Mouse (Mus musculus) heart, postnatal 4 days (tissue): Measurements from ENCODE around the gene Ankdd1a. TPM values are rescaled to one million over a fixed set of nuclear protein-coding genes. Genes with fewer than 3 reads are reported as not detected.

Experiments used
- DNase-seq: peaks from one replicate; pipeline ENCODE4 v3.0.0; 2021
- total RNA-seq, 2 experiments: library from RNA; stranded (reverse); gene quantifications; 2 replicates each; pipeline ENCODE4 v1.2.3; 2021

Gene Ankdd1a
- not detected for total RNA-seq

- DNase-seq: peak; percentile 32
Measured at GRCm38 (mm10) chr9:65519807-65520504, at the start of gene Ankdd1a. Gene Ankdd1a, minus strand, starts transcription at chr9:65520193.

GRCm38 (mm10) chr9:65569491-65569971 lies 49.5 kb upstream of the Ankdd1a start:
- DNase-seq: peak; percentile 61

GRCm38 (mm10) chr9:65568787-65569186 lies 48.8 kb upstream of the Ankdd1a start:
- no peak for DNase-seq

GRCm38 (mm10) chr9:65564698-65565097 lies 44.7 kb upstream of the Ankdd1a start:
- no peak for DNase-seq

- DNase-seq: no peak
Measured at GRCm38 (mm10) chr9:65563073-65563472, 43.1 kb upstream of the Ankdd1a start.

- DNase-seq: peak; percentile 74
Measured at GRCm38 (mm10) chr9:65562081-65562506, 42.1 kb upstream of the Ankdd1a start.

- DNase-seq: no peak
Measured at GRCm38 (mm10) chr9:65561016-65561415, 41.0 kb upstream of the Ankdd1a start.

GRCm38 (mm10) chr9:65558806-65559205 lies 38.8 kb upstream of the Ankdd1a start:
- DNase-seq: no peak

GRCm38 (mm10) chr9:65556979-65557378 lies 37.0 kb upstream of the Ankdd1a start:
- DNase-seq: no peak

GRCm38 (mm10) chr9:65556349-65556748 lies 36.4 kb upstream of the Ankdd1a start:
- DNase-seq: no peak

GRCm38 (mm10) chr9:65555621-65556020 lies 35.6 kb upstream of the Ankdd1a start:
- DNase-seq: no peak

GRCm38 (mm10) chr9:65555001-65555405 lies 35.0 kb upstream of the Ankdd1a start:
- no peak for DNase-seq

GRCm38 (mm10) chr9:65552711-65553110 lies 32.7 kb upstream of the Ankdd1a start:
- DNase-seq: no peak

GRCm38 (mm10) chr9:65552141-65552540 lies 32.1 kb upstream of the Ankdd1a start:
- no peak for DNase-seq

- peak; percentile 85 for DNase-seq
Measured at GRCm38 (mm10) chr9:65551035-65551434, 31.0 kb upstream of the Ankdd1a start.

GRCm38 (mm10) chr9:65550079-65550831 lies 30.3 kb upstream of the Ankdd1a start:
- DNase-seq: no peak

GRCm38 (mm10) chr9:65549643-65550042 lies 29.6 kb upstream of the Ankdd1a start:
- no peak for DNase-seq

GRCm38 (mm10) chr9:65549139-65549538 lies 29.1 kb upstream of the Ankdd1a start:
- no peak for DNase-seq

GRCm38 (mm10) chr9:65548311-65548710 lies 28.3 kb upstream of the Ankdd1a start:
- no peak for DNase-seq

- DNase-seq: no peak
Measured at GRCm38 (mm10) chr9:65547844-65548243, 27.9 kb upstream of the Ankdd1a start.

GRCm38 (mm10) chr9:65547111-65547510 lies 27.1 kb upstream of the Ankdd1a start:
- DNase-seq: no peak

- DNase-seq: no peak
Measured at GRCm38 (mm10) chr9:65546413-65546695, 26.4 kb upstream of the Ankdd1a start.

GRCm38 (mm10) chr9:65545635-65546412 lies 25.8 kb upstream of the Ankdd1a start:
- no peak for DNase-seq
